Mouse (Mus musculus) liver, adult 2 months (tissue): ENCODE measurements around the gene U2af1l4. TPM values are rescaled to one million over a fixed set of nuclear protein-coding genes. Genes with fewer than 3 reads are reported as not detected.
A peak's percentile ranks its signal among the peaks of the same experiment; 100 is the strongest.

Source experiments
- DNase-seq: peaks from one replicate; pipeline ENCODE4 v3.0.0-alpha.2; 2011; ENCODE audit warnings: low read depth, low spot score; ENCODE audit errors: extremely low read depth
- H3K27ac ChIP-seq: fragments of 200-500 bp; replicated peaks from 2 replicates; pipeline ENCODE4 v1.5.1; 2012; ENCODE audit warnings: low read depth, mild to moderate bottlenecking, control low read depth, inconsistent platforms, low read length; ENCODE audit not compliant: insufficient read depth
- H3K27me3 ChIP-seq: fragments of 200-500 bp; 2 replicates; pipeline ENCODE4 v1.6.1; 2012; ENCODE audit warnings: mild to moderate bottlenecking, moderate library complexity, low read length, inconsistent platforms; ENCODE audit not compliant: control insufficient read depth, insufficient read depth
- H3K36me3 ChIP-seq: fragments of 200-500 bp; 2 replicates; pipeline ENCODE4 v1.6.1; 2012; ENCODE audit warnings: low read length, inconsistent platforms; ENCODE audit not compliant: control insufficient read depth, insufficient read depth
- H3K4me1 ChIP-seq: fragments of 200-500 bp; 2 replicates; pipeline ENCODE4 v1.6.1; 2011; ENCODE audit warnings: low read length; ENCODE audit not compliant: control insufficient read depth, insufficient read depth
- H3K4me3 ChIP-seq: fragments of 200-500 bp; 2 replicates; pipeline ENCODE4 v1.5.1; 2011; ENCODE audit warnings: low read depth, mild to moderate bottlenecking, control low read depth, low read length, moderate library complexity; ENCODE audit not compliant: insufficient read depth
- H3K79me2 ChIP-seq: fragments of 200-500 bp; 2 replicates; pipeline ENCODE4 v1.6.1; 2012; ENCODE audit warnings: inconsistent platforms, mild to moderate bottlenecking, low read length, moderate library complexity; ENCODE audit not compliant: control insufficient read depth, insufficient read depth
- H3K9ac ChIP-seq: fragments of 200-500 bp; 2 replicates; pipeline ENCODE4 v1.6.1; 2012; ENCODE audit warnings: low read depth, mild to moderate bottlenecking, control low read depth, inconsistent platforms, low read length
- CTCF ChIP-seq: fragments of 200-500 bp; IDR thresholded peaks from 2 replicates; pipeline ENCODE4 v1.5.1; 2011; ENCODE audit warnings: low read depth, low read length, control low read depth
- POLR2A ChIP-seq: fragments of 200-500 bp; IDR thresholded peaks from 2 replicates; pipeline ENCODE4 v1.6.1; 2011; ENCODE audit warnings: low read length, control low read depth; ENCODE audit not compliant: insufficient read depth; ENCODE audit errors: extremely low read depth
- WGBS: fragments of 180-500 bp; shearing (Covaris S2); methylation state at CpG from one replicate; pipeline ENCODE4 v1.1.7; 2018; 5-methylcytosine and 5-hydroxymethylcytosine counted together
- polyA plus RNA-seq: library from polyadenylated mRNA; depleted of rRNA; stranded (reverse); fragments of >200 nt; gene quantifications from 2 replicates; pipeline ENCODE4 v1.2.3, GENCODE M21; 2012; rRNA removed
- total RNA-seq: library from RNA; depleted of rRNA; stranded (reverse); fragments of >200 nt; gene quantifications from 2 replicates; pipeline ENCODE4 v1.2.3, GENCODE M21; 2014; rRNA removed

The U2af1l4 gene
- total RNA-seq (12.4 and 16.2 TPM in 2 replicates), polyA plus RNA-seq (31.3 and 34.6 TPM in 2 replicates)

DNA sequence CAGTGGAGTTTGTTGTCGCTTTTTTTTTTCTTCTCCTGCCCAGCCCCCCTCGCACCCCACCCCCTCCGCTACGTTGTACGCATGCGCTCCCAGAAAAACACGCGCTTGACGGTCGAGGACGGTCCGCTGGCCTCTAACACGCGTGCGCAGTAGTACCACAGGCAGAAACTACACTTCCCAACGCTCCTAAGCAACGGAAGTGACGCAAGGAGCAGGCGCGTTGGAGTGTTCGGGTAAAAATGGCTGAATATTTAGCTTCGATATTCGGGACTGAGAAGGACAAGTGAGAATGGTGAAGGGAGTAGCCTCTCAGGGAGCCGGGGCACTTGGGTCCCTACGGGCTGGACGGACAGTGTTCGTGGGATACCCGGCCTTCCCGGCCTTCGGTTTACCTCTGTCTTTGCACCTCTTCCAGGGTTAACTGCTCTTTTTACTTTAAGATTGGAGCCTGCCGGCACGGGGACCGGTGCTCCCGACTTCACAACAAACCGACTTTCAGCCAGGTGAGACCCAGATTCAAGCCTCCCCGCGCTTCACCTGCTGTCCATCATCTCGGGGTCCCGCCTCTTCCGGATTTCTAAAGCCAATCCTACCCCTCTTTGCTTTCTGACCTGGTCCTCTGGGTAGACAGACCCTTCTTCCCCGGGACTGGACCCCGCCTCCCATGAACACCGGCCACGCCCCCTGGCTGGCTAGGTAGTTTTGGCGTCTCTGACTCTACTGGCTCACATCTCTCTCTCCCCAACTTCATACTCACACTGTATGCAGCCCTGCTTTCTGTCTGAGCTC is at the start of gene U2af1l4, which contains the start of the genes Gm49396 and Psenen:
Gene U2af1l4, plus strand, starts transcription at position 185 of the 789 bp plus-strand sequence.
Gene Gm49396, plus strand, starts transcription at position 228 of the 789 bp plus-strand sequence.
Gene Psenen, minus strand, starts transcription at position 511 of the 789 bp plus-strand sequence.
- Histone ChIP-seq H3K9ac (peak within 1 kb of the TSS; percentile 83), H3K27me3 (no peaks in the 10 kb centered on the region), H3K4me3 (peak within 1 kb of the TSS; percentile 75), H3K4me1 (peaks cover 12% of the 10 kb centered on the region), H3K36me3 (no peaks in the 10 kb centered on the region), H3K27ac (peak within 1 kb of the TSS; percentile 89), H3K79me2 (no peaks in the 10 kb centered on the region)
- peak; percentile 93 for DNase-seq
- under 1% methylated on average over 45 of the region's 45 CpGs for WGBS
- TF ChIP-seq POLR2A, result 0 out of 2 replicates have a peak, but pooled peaks have one; percentile 11
- TF ChIP-seq CTCF, result no peak

DNA sequence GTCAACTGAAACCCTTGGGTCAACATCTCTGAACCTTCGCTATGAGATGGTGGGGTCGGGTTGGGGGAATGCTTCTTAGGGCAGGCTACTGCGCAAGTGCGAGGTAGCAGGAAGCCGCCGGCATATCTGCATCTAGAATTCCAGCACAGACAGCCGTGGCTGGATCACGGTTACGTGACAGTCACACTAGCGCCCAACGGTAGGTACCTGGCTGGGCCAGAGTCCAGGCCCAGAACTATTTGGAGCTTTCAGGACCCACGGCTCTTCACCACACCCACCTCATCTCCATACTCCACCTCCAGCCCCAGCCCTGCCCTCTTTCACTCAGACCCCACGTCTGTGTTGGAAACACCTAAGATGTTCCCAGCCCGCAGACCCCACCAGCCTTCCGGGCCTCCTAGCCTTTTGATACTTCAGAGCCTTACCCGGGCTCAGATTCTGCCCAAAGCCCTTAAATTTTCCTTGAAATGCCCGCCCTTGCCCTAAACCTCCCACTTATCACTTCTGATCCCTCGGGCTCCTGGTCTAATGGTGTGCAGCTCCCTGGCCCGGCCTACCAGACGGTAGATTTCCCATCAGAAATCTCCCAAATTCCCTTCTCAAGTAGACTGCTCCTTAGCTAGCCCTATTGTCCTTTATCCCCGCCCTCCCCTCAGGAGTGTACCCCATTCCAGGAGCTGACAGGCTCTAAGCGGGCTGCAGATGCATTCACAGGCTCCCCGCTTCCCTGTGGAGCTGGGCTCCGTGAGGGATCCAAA is 47.9 kb upstream of the U2af1l4 start:
- H3K79me2 ChIP-seq, result no peaks in the 10 kb centered on the region
- no peak overlapping the region for H3K27ac ChIP-seq
- no peak overlapping the region for H3K4me3 ChIP-seq
- H3K27me3 ChIP-seq, result no peaks in the 10 kb centered on the region
- TF ChIP-seq POLR2A (no peak), CTCF (no peak)
- WGBS, result 37% methylated on average over 24 of the region's 24 CpGs
- H3K4me1 ChIP-seq, result no peaks in the 10 kb centered on the region
- no peaks in the 10 kb centered on the region; the same call in 1 of the 2 replicates for H3K36me3 ChIP-seq
- no peak for DNase-seq
- H3K9ac ChIP-seq, result no peak overlapping the region

DNA sequence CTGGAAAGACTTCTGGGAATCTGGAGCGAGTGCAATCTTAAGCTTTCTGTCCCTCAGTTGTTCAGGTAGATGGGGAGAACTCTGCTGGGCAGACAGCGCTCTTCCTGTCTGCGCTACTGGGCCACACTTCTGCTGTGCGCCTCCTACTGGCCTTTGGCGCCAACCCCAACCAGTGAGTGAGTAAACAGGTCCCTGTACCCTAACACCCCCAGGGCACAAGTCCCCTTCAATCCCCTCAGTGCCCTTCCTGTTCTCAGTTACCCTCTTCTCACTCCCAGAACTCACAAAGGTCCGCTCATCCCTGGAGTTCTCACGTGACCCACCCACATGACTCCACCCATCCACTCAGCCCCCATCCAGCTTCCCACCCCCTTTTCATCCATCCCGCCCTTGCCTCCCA is 44.8 kb upstream of the U2af1l4 start:
- no peaks in the 10 kb centered on the region for H3K4me1 ChIP-seq
- H3K27ac ChIP-seq, result no peak overlapping the region
- DNase-seq, result no peak
- 53% methylated on average over 8 of the region's 8 CpGs for WGBS
- no peaks in the 10 kb centered on the region for H3K36me3 ChIP-seq
- H3K27me3 ChIP-seq, result no peaks in the 10 kb centered on the region
- no peak overlapping the region for H3K9ac ChIP-seq
- no peak overlapping the region for H3K4me3 ChIP-seq
- TF ChIP-seq POLR2A (no peak), CTCF (peak; percentile 38; the same call in 1 of the 2 replicates)
- H3K79me2 ChIP-seq, result no peaks in the 10 kb centered on the region

DNA sequence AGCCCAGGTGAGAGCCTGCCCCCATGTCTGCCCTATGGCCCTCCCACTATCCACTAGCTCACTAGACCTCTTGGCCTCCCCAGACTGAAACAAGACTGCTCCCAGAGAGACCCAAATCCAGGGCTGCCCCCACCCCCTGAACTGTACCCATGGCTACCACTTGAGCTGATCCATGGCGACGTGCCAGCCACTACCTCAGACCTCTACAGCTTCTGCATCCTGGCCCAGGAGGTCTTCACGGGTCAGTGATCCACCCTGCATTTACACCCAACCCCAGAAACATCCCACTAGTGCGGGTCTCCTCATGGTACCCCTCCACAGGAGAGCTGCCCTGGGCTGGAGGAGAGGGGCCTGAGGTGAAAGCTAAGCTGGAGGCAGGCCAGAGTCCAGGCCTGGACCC is 42.7 kb upstream of the U2af1l4 start:
- no peaks in the 10 kb centered on the region for H3K79me2 ChIP-seq
- H3K27ac ChIP-seq, result no peak overlapping the region
- H3K36me3 ChIP-seq, result no peaks in the 10 kb centered on the region
- H3K27me3 ChIP-seq, result no peaks in the 10 kb centered on the region
- no peaks in the 10 kb centered on the region for H3K4me1 ChIP-seq
- DNase-seq, result no peak
- H3K9ac ChIP-seq, result no peak overlapping the region
- no peak for TF ChIP-seq CTCF
- TF ChIP-seq POLR2A, result no peak
- H3K4me3 ChIP-seq, result no peak overlapping the region
- WGBS, result 87% methylated on average over 4 of the region's 4 CpGs

DNA sequence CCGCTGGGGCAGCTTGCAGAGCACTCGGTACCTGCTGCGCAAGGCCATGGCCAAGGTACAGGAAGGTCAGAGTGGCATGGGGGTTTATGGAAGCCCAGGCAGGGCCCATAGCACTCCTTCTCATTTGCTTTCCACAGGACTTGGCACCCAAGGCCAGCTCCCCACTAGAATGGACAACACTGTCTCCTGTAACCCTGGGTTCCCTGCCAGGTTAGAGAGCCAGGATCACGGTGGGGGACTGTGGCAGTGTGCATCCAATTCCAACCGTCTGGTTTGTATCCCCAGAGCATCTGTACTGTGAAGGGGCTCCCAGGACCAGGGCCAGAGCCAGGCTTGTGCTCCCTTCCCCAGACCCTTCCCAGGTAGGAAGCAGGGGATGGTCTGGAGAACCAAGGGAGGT is 42.2 kb upstream of the U2af1l4 start:
- TF ChIP-seq CTCF (no peak), POLR2A (no peak)
- Histone ChIP-seq H3K4me1 (no peaks in the 10 kb centered on the region), H3K27ac (no peak overlapping the region), H3K9ac (no peak overlapping the region), H3K27me3 (no peaks in the 10 kb centered on the region), H3K79me2 (no peaks in the 10 kb centered on the region), H3K36me3 (no peaks in the 10 kb centered on the region), H3K4me3 (no peak overlapping the region)
- 92% methylated on average over 5 of the region's 5 CpGs for WGBS
- no peak for DNase-seq

DNA sequence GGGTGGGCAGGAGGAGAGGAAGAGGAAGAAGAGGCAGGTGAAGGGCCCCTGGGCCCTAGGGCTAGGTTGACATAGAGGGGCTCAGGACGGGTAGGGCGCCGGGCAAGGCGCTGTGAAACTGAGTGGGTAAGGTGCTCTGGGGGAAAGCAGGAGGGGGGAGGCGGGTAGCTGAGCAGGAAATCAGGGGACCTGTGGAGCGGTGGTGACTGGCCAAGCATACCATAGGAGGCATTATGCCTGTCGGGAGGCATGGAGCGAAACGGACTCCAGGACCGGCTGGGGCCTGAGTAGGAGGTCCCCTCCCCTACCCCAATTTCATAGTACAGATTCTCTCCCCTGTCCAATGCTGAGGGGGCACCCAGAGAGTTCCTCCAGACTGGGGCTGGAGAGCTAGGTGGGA is 40.2 kb upstream of the U2af1l4 start:
- no peak for DNase-seq
- H3K79me2 ChIP-seq, result no peaks in the 10 kb centered on the region

More for the DNA sequence above, 40.2 kb upstream of the U2af1l4 start:
- 92% methylated on average over 10 of the region's 10 CpGs for WGBS
- TF ChIP-seq POLR2A, result no peak
- TF ChIP-seq CTCF, result no peak
- H3K36me3 ChIP-seq, result no peaks in the 10 kb centered on the region
- no peaks in the 10 kb centered on the region for H3K4me1 ChIP-seq
- H3K27ac ChIP-seq, result no peak overlapping the region
- no peak overlapping the region for H3K4me3 ChIP-seq
- no peaks in the 10 kb centered on the region for H3K27me3 ChIP-seq
- H3K9ac ChIP-seq, result no peak overlapping the region
